Mouse (Mus musculus) lung, postnatal 0 days (tissue): ENCODE measurements around the gene 2900011O08Rik.

ENCODE experiments used
- CTCF ChIP-seq: IDR thresholded peaks from 2 replicates; pipeline ENCODE4 v1.5.1; 2016; ENCODE audit warnings: antibody characterized with exemption, mild to moderate bottlenecking
- EP300 ChIP-seq: IDR thresholded peaks from 2 replicates; pipeline ENCODE4 v1.6.1; 2016; ENCODE audit warnings: antibody characterized with exemption, mild to moderate bottlenecking, control low read depth

DNA sequence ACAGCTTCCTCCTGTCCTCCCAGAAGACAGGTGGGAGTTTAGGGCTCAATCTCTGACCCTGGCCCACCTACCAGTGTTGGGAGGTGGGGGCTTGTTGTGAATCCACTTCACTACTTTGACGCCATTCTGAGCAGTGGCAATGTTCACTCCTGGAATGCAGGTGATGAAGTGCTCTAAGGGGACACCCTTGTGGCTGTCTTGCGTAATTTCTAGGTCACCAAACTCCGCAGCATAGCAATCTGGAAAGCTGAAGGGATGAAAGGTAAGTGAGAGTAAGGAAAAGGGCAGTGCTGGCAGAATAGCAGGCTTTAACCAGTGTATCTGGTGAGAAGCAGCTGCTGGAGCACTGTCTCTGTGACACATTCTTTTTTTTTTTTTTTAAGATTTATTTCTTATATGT lies 145.0 kb downstream of the 2900011O08Rik start:
- peak; percentile 39 for TF ChIP-seq CTCF
- no peak for TF ChIP-seq EP300
